Mouse (Mus musculus) intestine, embryonic 14.5 days (tissue): ENCODE measurements at regions not wholly inside any gene's neighbourhood (a gene's known extent, or its start where the extent isn't known, plus 50 kb on each side); places are given as distances from the start of the nearest gene placed in this dataset.

ENCODE experiments used
- ATAC-seq: fragments of 200-750 bp; cut with Nextera tagmentation; replicated peaks from 2 replicates; pipeline ENCODE4 v1.8.0; 2017; ENCODE audit warnings: low read depth, moderate number of reproducible peaks, moderate TSS enrichment, moderate library complexity; ENCODE audit not compliant: low FRiP score, low TSS enrichment
- DNase-seq: peaks from one replicate; pipeline ENCODE4 v3.0.0-alpha.2; 2018; ENCODE audit warnings: low spot score
- H3K27ac ChIP-seq: fragments of 300-500 bp; sonication (generic); 2 replicates; pipeline ENCODE4 v1.5.1; 2014; ENCODE audit warnings: low read depth, mild to moderate bottlenecking, control low read depth
- H3K27me3 ChIP-seq: fragments of 300-500 bp; sonication (generic); replicated peaks from 2 replicates; pipeline ENCODE4 v1.6.1; 2014; ENCODE audit warnings: low read length, control low read depth; ENCODE audit not compliant: control insufficient read depth, insufficient read depth
- H3K36me3 ChIP-seq: fragments of 300-500 bp; sonication (generic); 2 replicates; pipeline ENCODE4 v1.6.1; 2014; ENCODE audit warnings: low read length, control low read depth; ENCODE audit not compliant: control insufficient read depth, insufficient read depth
- H3K4me1 ChIP-seq: fragments of 300-500 bp; sonication (generic); replicated peaks from 2 replicates; pipeline ENCODE4 v1.6.1; 2014; ENCODE audit warnings: low read length, control low read depth, mixed read lengths; ENCODE audit not compliant: control insufficient read depth, insufficient read depth
- H3K4me2 ChIP-seq: fragments of 300-500 bp; sonication (generic); 2 replicates; pipeline ENCODE4 v1.6.1; 2014; ENCODE audit warnings: low read length
- H3K4me3 ChIP-seq: fragments of 300-500 bp; sonication (generic); 2 replicates; pipeline ENCODE4 v1.5.1; 2014; ENCODE audit warnings: low read depth, low read length, control low read depth, mixed read lengths
- H3K9ac ChIP-seq: fragments of 300-500 bp; sonication (generic); 2 replicates; pipeline ENCODE4 v1.6.1; 2014; ENCODE audit warnings: mild to moderate bottlenecking, low read length
- H3K9me3 ChIP-seq: fragments of 300-500 bp; sonication (generic); 2 replicates; pipeline ENCODE4 v1.6.1; 2016; ENCODE audit warnings: low read length, control low read depth; ENCODE audit not compliant: control insufficient read depth
- WGBS: fragments of 180-500 bp; shearing (Covaris S2); extraction: QIAGEN DNeasy Blood & Tissue Kit; methylation state at CpG from one replicate; pipeline ENCODE4 v1.1.7; 2014; 5-methylcytosine and 5-hydroxymethylcytosine counted together

DNA sequence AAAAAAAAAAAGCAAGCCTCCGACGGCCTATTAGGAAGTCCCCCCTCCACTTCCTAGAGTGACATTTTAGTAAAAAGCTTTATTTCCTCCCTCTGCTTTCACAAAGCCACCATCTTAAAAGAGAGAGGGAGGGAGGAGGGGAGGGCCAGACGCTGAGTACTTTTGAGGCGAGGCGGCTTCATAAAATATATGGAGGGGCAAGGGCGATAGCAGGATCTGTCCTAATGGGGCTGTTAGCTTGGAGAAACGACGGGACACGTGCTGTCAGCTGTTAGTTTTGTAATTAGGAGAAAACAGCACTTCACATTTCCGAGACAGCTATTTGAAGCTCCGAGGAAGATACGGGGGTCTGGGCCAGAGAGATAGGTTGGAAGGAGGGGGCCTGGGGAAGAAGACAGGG is 184.8 kb upstream of the 4931429L15Rik start:
- H3K27ac ChIP-seq: no peak overlapping the region
- no peaks in the 10 kb centered on the region for H3K27me3 ChIP-seq
- DNase-seq (no peak), ATAC-seq (no peak)
- no peak overlapping the region for H3K9ac ChIP-seq
- H3K4me1 ChIP-seq: no peaks in the 10 kb centered on the region
- no peak overlapping the region for H3K4me3 ChIP-seq
- WGBS: 43% methylated on average over 12 of the region's 12 CpGs
- no peaks in the 10 kb centered on the region for H3K36me3 ChIP-seq
- H3K9me3 ChIP-seq: no peaks in the 10 kb centered on the region
- H3K4me2 ChIP-seq: no peak overlapping the region

GRCm38 (mm10) chr9:46504133-46504416 is 184.3 kb upstream of the 4931429L15Rik start:
- Histone ChIP-seq H3K27me3 (no peaks in the 10 kb centered on the region), H3K4me2 (no peak overlapping the region), H3K9me3 (no peaks in the 10 kb centered on the region), H3K4me1 (no peaks in the 10 kb centered on the region), H3K4me3 (no peak overlapping the region), H3K9ac (no peak overlapping the region), H3K27ac (no peak overlapping the region), H3K36me3 (no peaks in the 10 kb centered on the region)
- DNase-seq: no peak
- WGBS: 79% methylated on average over 3 of the region's 3 CpGs
- no peak for ATAC-seq

GRCm38 (mm10) chr9:46503321-46504132 is 183.7 kb upstream of the 4931429L15Rik start:
- Histone ChIP-seq H3K27me3 (no peaks in the 10 kb centered on the region), H3K4me1 (no peaks in the 10 kb centered on the region), H3K9me3 (no peaks in the 10 kb centered on the region), H3K36me3 (no peaks in the 10 kb centered on the region), H3K4me3 (no peak overlapping the region), H3K9ac (no peak overlapping the region), H3K4me2 (no peak overlapping the region), H3K27ac (no peak overlapping the region)
- no peak for DNase-seq
- WGBS: 82% methylated on average over 8 of the region's 8 CpGs
- no peak for ATAC-seq

GRCm38 (mm10) chr9:46499426-46499825 is 179.6 kb upstream of the 4931429L15Rik start:
- H3K27me3 ChIP-seq: no peaks in the 10 kb centered on the region
- no peaks in the 10 kb centered on the region for H3K9me3 ChIP-seq
- no peak overlapping the region for H3K9ac ChIP-seq
- no peak for ATAC-seq
- H3K4me2 ChIP-seq: no peak overlapping the region
- 22% methylated on average over 2 of the region's 2 CpGs for WGBS
- no peaks in the 10 kb centered on the region for H3K36me3 ChIP-seq
- DNase-seq: no peak
- H3K27ac ChIP-seq: no peak overlapping the region
- no peak overlapping the region for H3K4me3 ChIP-seq
- H3K4me1 ChIP-seq: no peaks in the 10 kb centered on the region

DNA sequence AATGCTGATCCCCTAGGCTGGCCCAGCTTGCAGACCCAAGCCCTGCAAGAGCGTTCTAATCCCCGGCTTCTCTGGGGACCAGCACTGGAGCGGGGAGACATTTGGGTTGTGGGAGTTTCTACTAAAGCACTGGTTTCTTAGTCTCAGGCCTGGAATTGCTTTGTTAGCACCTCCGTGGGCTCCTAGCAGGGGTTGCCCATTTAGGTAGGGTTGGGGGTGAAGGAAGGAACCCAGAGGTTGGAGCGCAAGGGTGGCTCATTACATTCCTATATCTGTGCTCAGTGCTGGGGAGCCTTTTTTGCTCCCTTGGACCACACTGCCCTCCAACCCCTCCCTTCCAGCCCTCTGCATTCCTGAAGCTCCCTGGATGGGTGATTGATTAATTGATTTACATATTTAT is 179.1 kb upstream of the 4931429L15Rik start:
- 62% methylated on average over 5 of the region's 5 CpGs for WGBS
- H3K4me3 ChIP-seq: no peak overlapping the region
- H3K9ac ChIP-seq: no peak overlapping the region
- DNase-seq (no peak), ATAC-seq (no peak)
- H3K27me3 ChIP-seq: no peaks in the 10 kb centered on the region
- H3K9me3 ChIP-seq: no peaks in the 10 kb centered on the region
- no peak overlapping the region for H3K4me2 ChIP-seq
- H3K4me1 ChIP-seq: no peaks in the 10 kb centered on the region
- no peaks in the 10 kb centered on the region for H3K36me3 ChIP-seq
- no peak overlapping the region for H3K27ac ChIP-seq

- no peaks in the 10 kb centered on the region for H3K4me1 ChIP-seq
- ATAC-seq: no peak
- no peak overlapping the region for H3K4me3 ChIP-seq
- H3K36me3 ChIP-seq: no peaks in the 10 kb centered on the region
- H3K4me2 ChIP-seq: no peak overlapping the region
- 57% methylated on average over 6 of the region's 6 CpGs for WGBS
- H3K27ac ChIP-seq: no peak overlapping the region
- H3K9ac ChIP-seq: no peak overlapping the region
- DNase-seq: no peak
- H3K27me3 ChIP-seq: no peaks in the 10 kb centered on the region
- no peaks in the 10 kb centered on the region for H3K9me3 ChIP-seq
Measured at GRCm38 (mm10) chr9:46495276-46495675, 175.5 kb upstream of the 4931429L15Rik start.

GRCm38 (mm10) chr9:46482859-46483443 is 163.2 kb upstream of the 4931429L15Rik start:
- Histone ChIP-seq H3K36me3 (no peaks in the 10 kb centered on the region), H3K4me1 (peaks cover 4% of the 10 kb centered on the region; the same call in 1 of the 2 replicates), H3K9ac (no peak overlapping the region), H3K27me3 (no peaks in the 10 kb centered on the region), H3K9me3 (no peaks in the 10 kb centered on the region), H3K4me3 (no peak overlapping the region), H3K27ac (no peak overlapping the region), H3K4me2 (no peak overlapping the region)
- DNase-seq (no peak), ATAC-seq (no peak)
- WGBS: 76% methylated on average over 5 of the region's 5 CpGs

DNA sequence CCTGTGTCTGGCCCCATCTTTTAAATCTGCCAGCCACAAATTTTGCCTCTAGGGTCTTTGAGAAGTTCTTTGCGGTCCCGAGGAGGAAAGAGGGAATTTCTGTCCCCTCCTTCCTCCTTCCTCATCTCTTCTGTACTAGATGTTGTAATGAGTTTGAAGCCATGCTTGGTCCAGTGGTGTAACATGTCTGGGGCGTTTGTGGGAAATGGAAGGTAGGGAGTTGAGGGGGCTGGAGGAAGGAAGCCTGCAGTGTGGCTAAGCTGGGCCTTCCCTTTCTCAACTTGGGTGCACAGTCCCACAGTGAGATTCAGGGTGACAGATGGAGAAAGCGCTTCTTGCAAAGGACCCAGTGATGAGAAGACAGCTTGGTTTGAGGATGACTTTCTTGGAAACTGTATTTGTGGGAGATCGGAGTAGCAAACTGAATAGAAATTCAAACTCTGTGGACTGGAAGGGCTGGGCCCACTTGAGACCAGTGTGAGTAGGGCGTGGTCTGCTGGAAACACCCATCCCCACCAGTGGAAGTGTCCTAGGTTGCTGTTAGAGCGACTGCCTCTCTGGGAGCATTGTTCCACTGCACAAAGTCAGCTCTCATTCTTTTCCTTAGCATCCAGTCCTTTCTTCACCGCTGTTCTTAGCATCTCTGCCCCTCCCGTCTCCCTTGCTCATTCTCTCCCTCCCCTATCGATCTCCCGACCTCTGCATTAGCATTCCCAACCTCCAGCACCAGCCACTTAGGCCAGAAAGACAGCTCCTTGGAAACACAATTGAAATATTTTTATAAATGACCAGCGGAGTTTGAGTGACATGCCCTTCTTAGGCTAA is 162.5 kb upstream of the 4931429L15Rik start:
- no peak for DNase-seq
- no peak overlapping the region for H3K27ac ChIP-seq
- H3K27me3 ChIP-seq: no peaks in the 10 kb centered on the region
- H3K4me3 ChIP-seq: no peak overlapping the region
- 61% methylated on average over 12 of the region's 12 CpGs for WGBS
- no peak for ATAC-seq
- no peak overlapping the region for H3K4me2 ChIP-seq
- H3K36me3 ChIP-seq: no peaks in the 10 kb centered on the region
- H3K4me1 ChIP-seq: peaks cover 4% of the 10 kb centered on the region; the same call in 1 of the 2 replicates
- H3K9ac ChIP-seq: no peak overlapping the region
- no peaks in the 10 kb centered on the region for H3K9me3 ChIP-seq
